Mouse (Mus musculus): ENCODE measurements around the gene Ly75. TPM values are rescaled to one million over a fixed set of nuclear protein-coding genes. Genes with fewer than 3 reads are reported as not detected.
A peak's percentile ranks its signal among the peaks of the same experiment; 100 is the strongest.

Gene Ly75
- polyA plus RNA-seq (2015; fragmentation: Nextera tagmentation; extraction: Ambion mirVana): 1.7 and 2.2 TPM in 2 replicates

GRCm38 (mm10) chr2:60382858-60383669, at the start of gene Ly75:
Gene Ly75, minus strand, starts transcription at chr2:60383303.
- H3K9me3 ChIP-seq (ENCODE audit: low read length): no peaks in the 10 kb centered on the region
- TF ChIP-seq CTCF (IDR thresholded peaks at IDR 0.05) (no peak), EP300 (IDR thresholded peaks at IDR 0.05) (no peak)
- H3K27ac ChIP-seq (ENCODE audit: low read length): no peak within 1 kb of the TSS
- ATAC-seq (peak; percentile 98), DNase-seq (ENCODE audit: low spot score) (peak; percentile 87)
- H3K4me2 ChIP-seq (replicated peaks; ENCODE audit: low read depth, low read length): peak within 1 kb of the TSS; percentile 63
- WGBS: 2% methylated on average over 46 of the region's 46 CpGs
- H3K27me3 ChIP-seq (replicated peaks; ENCODE audit: insufficient read depth, low read length): no peaks in the 10 kb centered on the region
- peak within 1 kb of the TSS; percentile 37 for H3K4me3 ChIP-seq (ENCODE audit: low read depth, low read length)
- peak within 1 kb of the TSS; percentile 21; the same call in 1 of the 2 replicates for H3K9ac ChIP-seq (replicated peaks; ENCODE audit: low read depth)
- H3K4me1 ChIP-seq (ENCODE audit: insufficient read depth, low read depth, low read length): no peaks in the 10 kb centered on the region
- no peaks in the 10 kb centered on the region for H3K36me3 ChIP-seq (ENCODE audit: insufficient read depth, low read length)

DNA sequence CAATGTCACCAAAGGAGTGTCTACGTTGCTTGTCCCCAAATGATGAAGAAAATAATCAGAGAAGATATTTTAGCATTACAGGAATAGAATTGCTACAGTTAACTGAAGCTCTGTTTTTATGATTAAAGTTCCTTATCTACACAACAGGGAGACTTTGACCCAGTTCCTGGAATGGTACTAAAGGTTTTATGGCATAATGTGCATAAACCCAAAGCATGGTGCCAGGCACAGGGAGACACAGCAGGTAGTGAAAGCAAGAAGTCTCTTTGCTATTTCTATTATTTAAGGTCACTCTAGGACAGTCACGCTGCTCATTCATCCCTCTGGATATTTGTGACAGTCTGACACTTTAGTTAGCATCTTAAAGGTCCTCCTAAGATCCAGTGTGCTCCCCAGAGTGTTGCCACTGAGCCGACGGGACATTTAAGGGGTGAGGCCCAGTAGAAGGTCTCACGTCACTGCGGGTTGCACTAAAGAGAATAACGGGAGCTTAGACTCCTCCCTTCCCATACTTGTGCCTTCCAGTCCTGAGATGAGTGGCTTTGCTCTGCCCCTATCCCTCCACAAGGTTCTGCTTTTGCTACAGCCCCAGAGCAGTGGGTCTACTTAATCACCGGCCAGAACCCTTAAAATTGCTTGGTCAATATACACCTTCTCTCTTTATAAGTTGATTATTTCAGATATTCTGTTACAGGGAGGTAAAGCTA, 47.4 kb upstream of the Ly75 start:
- Histone ChIP-seq H3K9ac (replicated peaks; ENCODE audit: low read depth) (no peak overlapping the region), H3K4me3 (ENCODE audit: low read depth, low read length) (no peak overlapping the region), H3K27ac (ENCODE audit: low read length) (no peak overlapping the region), H3K4me2 (replicated peaks; ENCODE audit: low read depth, low read length) (no peak overlapping the region), H3K9me3 (ENCODE audit: low read length) (no peaks in the 10 kb centered on the region), H3K36me3 (ENCODE audit: insufficient read depth, low read length) (no peaks in the 10 kb centered on the region), H3K4me1 (ENCODE audit: insufficient read depth, low read depth, low read length) (no peaks in the 10 kb centered on the region), H3K27me3 (replicated peaks; ENCODE audit: insufficient read depth, low read length) (no peaks in the 10 kb centered on the region)
- no peak for DNase-seq (ENCODE audit: low spot score)
- TF ChIP-seq EP300 (IDR thresholded peaks at IDR 0.05) (no peak), CTCF (IDR thresholded peaks at IDR 0.05) (no peak)
- 79% methylated on average over 8 of the region's 8 CpGs for WGBS
- ATAC-seq: no peak

- Histone ChIP-seq H3K9me3 (ENCODE audit: low read length) (no peaks in the 10 kb centered on the region), H3K36me3 (ENCODE audit: insufficient read depth, low read length) (no peaks in the 10 kb centered on the region), H3K27ac (ENCODE audit: low read length) (no peak overlapping the region), H3K4me2 (replicated peaks; ENCODE audit: low read depth, low read length) (no peak overlapping the region), H3K27me3 (replicated peaks; ENCODE audit: insufficient read depth, low read length) (no peaks in the 10 kb centered on the region), H3K9ac (replicated peaks; ENCODE audit: low read depth) (no peak overlapping the region), H3K4me1 (ENCODE audit: insufficient read depth, low read depth, low read length) (no peaks in the 10 kb centered on the region), H3K4me3 (ENCODE audit: low read depth, low read length) (no peak overlapping the region)
- DNase-seq (ENCODE audit: low spot score) (peak; percentile 74), ATAC-seq (peak; percentile 83)
- TF ChIP-seq CTCF (IDR thresholded peaks at IDR 0.05) (peak; percentile 90), EP300 (IDR thresholded peaks at IDR 0.05) (no peak)
- 3% methylated on average over 6 of the region's 6 CpGs for WGBS
Measured at GRCm38 (mm10) chr2:60418075-60418474, 35.0 kb upstream of the Ly75 start.

- Histone ChIP-seq H3K4me3 (ENCODE audit: low read depth, low read length) (no peak overlapping the region), H3K9ac (replicated peaks; ENCODE audit: low read depth) (no peak overlapping the region), H3K27ac (ENCODE audit: low read length) (no peak overlapping the region), H3K4me2 (replicated peaks; ENCODE audit: low read depth, low read length) (no peak overlapping the region), H3K9me3 (ENCODE audit: low read length) (no peaks in the 10 kb centered on the region), H3K36me3 (ENCODE audit: insufficient read depth, low read length) (no peaks in the 10 kb centered on the region), H3K4me1 (ENCODE audit: insufficient read depth, low read depth, low read length) (no peaks in the 10 kb centered on the region), H3K27me3 (replicated peaks; ENCODE audit: insufficient read depth, low read length) (no peaks in the 10 kb centered on the region)
- WGBS: 63% methylated on average over 8 of the region's 8 CpGs
- no peak for ATAC-seq
- no peak for TF ChIP-seq EP300 (IDR thresholded peaks at IDR 0.05)
- no peak for TF ChIP-seq CTCF (IDR thresholded peaks at IDR 0.05)
- DNase-seq (ENCODE audit: low spot score): no peak
Measured at GRCm38 (mm10) chr2:60414334-60414733, 31.2 kb upstream of the Ly75 start.

GRCm38 (mm10) chr2:60413006-60413650, 30.0 kb upstream of the Ly75 start:
- Histone ChIP-seq H3K9ac (replicated peaks; ENCODE audit: low read depth) (no peak overlapping the region), H3K4me2 (replicated peaks; ENCODE audit: low read depth, low read length) (no peak overlapping the region), H3K27me3 (replicated peaks; ENCODE audit: insufficient read depth, low read length) (no peaks in the 10 kb centered on the region), H3K9me3 (ENCODE audit: low read length) (no peaks in the 10 kb centered on the region), H3K4me1 (ENCODE audit: insufficient read depth, low read depth, low read length) (no peaks in the 10 kb centered on the region), H3K4me3 (ENCODE audit: low read depth, low read length) (no peak overlapping the region), H3K27ac (ENCODE audit: low read length) (no peak overlapping the region), H3K36me3 (ENCODE audit: insufficient read depth, low read length) (no peaks in the 10 kb centered on the region)
- ATAC-seq (no peak), DNase-seq (ENCODE audit: low spot score) (no peak)
- no peak for TF ChIP-seq EP300 (IDR thresholded peaks at IDR 0.05)
- TF ChIP-seq CTCF (IDR thresholded peaks at IDR 0.05): no peak
- 66% methylated on average over 18 of the region's 18 CpGs for whole genome bisulfite sequencing

DNA sequence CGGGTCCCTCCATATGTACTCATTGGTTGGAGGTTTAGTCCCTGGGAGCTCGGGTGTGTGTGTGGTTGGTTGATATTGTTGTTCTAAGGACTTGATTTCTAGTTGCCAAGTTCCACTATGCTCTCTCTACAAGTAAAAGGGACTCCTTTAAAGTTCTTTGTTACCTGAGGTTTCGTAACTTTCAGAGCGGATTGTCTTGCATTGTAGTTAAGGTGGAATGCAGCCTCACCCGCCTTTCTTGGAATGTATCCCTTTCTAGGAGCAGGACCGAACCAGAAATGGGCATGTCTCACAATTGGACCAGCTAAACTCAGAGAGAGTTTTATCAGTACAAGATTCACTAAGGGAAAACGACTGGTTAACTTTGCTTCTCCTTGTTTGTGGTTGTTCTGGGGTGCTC, 28.1 kb upstream of the Ly75 start:
- no peaks in the 10 kb centered on the region for H3K4me1 ChIP-seq (ENCODE audit: insufficient read depth, low read depth, low read length)
- no peak overlapping the region for H3K27ac ChIP-seq (ENCODE audit: low read length)
- peak; percentile 11 for DNase-seq (ENCODE audit: low spot score)
- no peaks in the 10 kb centered on the region for H3K27me3 ChIP-seq (replicated peaks; ENCODE audit: insufficient read depth, low read length)
- H3K4me3 ChIP-seq (ENCODE audit: low read depth, low read length): no peak overlapping the region
- TF ChIP-seq CTCF (IDR thresholded peaks at IDR 0.05): no peak
- ATAC-seq: no peak
- WGBS: 58% methylated on average over 7 of the region's 7 CpGs
- no peaks in the 10 kb centered on the region for H3K36me3 ChIP-seq (ENCODE audit: insufficient read depth, low read length)
- H3K9me3 ChIP-seq (ENCODE audit: low read length): no peaks in the 10 kb centered on the region
- H3K4me2 ChIP-seq (replicated peaks; ENCODE audit: low read depth, low read length): no peak overlapping the region
- H3K9ac ChIP-seq (replicated peaks; ENCODE audit: low read depth): no peak overlapping the region

All from lung, postnatal 0 days (tissue).